12 mouse cellular contexts compared by ENCODE assay signal in genomic region chr10:18283991-18284390, GRCm38 (mm10).
"Had no signal": no experiment of that assay in that cellular context is flagged by ENCODE, and none has a peak within 500 bp of the region (broad histone marks: within the 10 kb centered on the region; RNA-seq: fewer than 3 reads in every experiment).

No protein-coding gene starts in this region.

- H3K27ac ChIP-seq: intestine, embryonic 15.5 days; left cerebral cortex, adult 2 months; limb, embryonic 10.5 days; liver, embryonic 13.5 days; midbrain, embryonic 13.5 days; neural tube, embryonic 12.5 days; stomach, embryonic 15.5 days had no signal

- H3K9me3 ChIP-seq: intestine, embryonic 15.5 days; limb, embryonic 10.5 days; liver, embryonic 13.5 days; midbrain, embryonic 13.5 days; neural tube, embryonic 12.5 days; stomach, embryonic 15.5 days had no signal

- H3K4me1 ChIP-seq: intestine, embryonic 15.5 days; limb, embryonic 10.5 days; liver, embryonic 13.5 days; midbrain, embryonic 13.5 days; neural tube, embryonic 12.5 days; stomach, embryonic 15.5 days had no signal

- ATAC-seq: intestine, embryonic 15.5 days; midbrain, embryonic 13.5 days had no signal

- H3K36me3 ChIP-seq: intestine, embryonic 15.5 days; limb, embryonic 10.5 days; liver, embryonic 13.5 days; midbrain, embryonic 13.5 days; neural tube, embryonic 12.5 days; stomach, embryonic 15.5 days had no signal

- H3K9ac ChIP-seq: intestine, embryonic 15.5 days; liver, embryonic 13.5 days; midbrain, embryonic 13.5 days; neural tube, embryonic 12.5 days; stomach, embryonic 15.5 days had no signal

- H3K27me3 ChIP-seq: intestine, embryonic 15.5 days; liver, embryonic 13.5 days; midbrain, embryonic 13.5 days; neural tube, embryonic 12.5 days; stomach, embryonic 15.5 days had no signal

- H3K4me2 ChIP-seq: intestine, embryonic 15.5 days; liver, embryonic 13.5 days; midbrain, embryonic 13.5 days; neural tube, embryonic 12.5 days; stomach, embryonic 15.5 days had no signal

- H3K4me3 ChIP-seq: intestine, embryonic 15.5 days; left cerebral cortex, adult 2 months; limb, embryonic 10.5 days; liver, embryonic 13.5 days; midbrain, embryonic 13.5 days; myocyte; neural tube, embryonic 12.5 days; stomach, embryonic 15.5 days had no signal

- DNase-seq: liver, embryonic 13.5 days; lung, adult 18-20 months; retina, postnatal 1 day; thymus, adult 2 months; thymus, postnatal 25 days had no signal
